Mouse (Mus musculus) midbrain, postnatal 0 days (tissue): Measurements from ENCODE around the gene Atp1b1. TPM values are rescaled to one million over a fixed set of nuclear protein-coding genes. Genes with fewer than 3 reads are reported as not detected.

ENCODE experiments used
- ATAC-seq: fragments of 200-750 bp; cut with Nextera tagmentation; 2 replicates; pipeline ENCODE4 v1.8.0; 2017; ENCODE audit warnings: moderate number of reproducible peaks, mild to moderate bottlenecking, moderate TSS enrichment, moderate library complexity; ENCODE audit not compliant: low FRiP score
- DNase-seq: peaks from one replicate; pipeline ENCODE4 v3.0.0-alpha.2; 2015; ENCODE audit warnings: low spot score
- H3K27ac ChIP-seq: fragments of 300-500 bp; sonication (generic); 2 replicates; pipeline ENCODE4 v1.5.1; 2014; ENCODE audit warnings: low read depth, mild to moderate bottlenecking, low read length, mixed read lengths
- H3K27me3 ChIP-seq: fragments of 300-500 bp; sonication (generic); 2 replicates; pipeline ENCODE4 v1.6.1; 2014; ENCODE audit warnings: low read length, control low read depth, mixed read lengths; ENCODE audit not compliant: insufficient read depth
- H3K36me3 ChIP-seq: fragments of 300-500 bp; sonication (generic); 2 replicates; pipeline ENCODE4 v1.6.1; 2014; ENCODE audit warnings: low read length, control low read depth, mixed read lengths; ENCODE audit not compliant: insufficient read depth
- H3K4me1 ChIP-seq: fragments of 300-500 bp; sonication (generic); 2 replicates; pipeline ENCODE4 v1.6.1; 2014; ENCODE audit warnings: mild to moderate bottlenecking, control low read depth, antibody characterized with exemption, low read length, mixed read lengths; ENCODE audit not compliant: insufficient read depth
- H3K4me2 ChIP-seq: fragments of 300-500 bp; sonication (generic); 2 replicates; pipeline ENCODE4 v1.6.1; 2014; ENCODE audit warnings: low read depth, mild to moderate bottlenecking, low read length, mixed read lengths; ENCODE audit not compliant: poor library complexity, severe bottlenecking
- H3K4me3 ChIP-seq: fragments of 300-500 bp; sonication (generic); 2 replicates; pipeline ENCODE4 v1.5.1; 2014; ENCODE audit warnings: low read depth, mild to moderate bottlenecking, low read length, moderate library complexity
- H3K9ac ChIP-seq: fragments of 300-500 bp; sonication (generic); replicated peaks from 2 replicates; pipeline ENCODE4 v1.6.1; 2014; ENCODE audit warnings: mild to moderate bottlenecking, low read length, moderate library complexity, mixed read lengths; ENCODE audit not compliant: poor library complexity, severe bottlenecking
- H3K9me3 ChIP-seq: fragments of 300-500 bp; sonication (generic); 2 replicates; pipeline ENCODE4 v1.6.1; 2016; ENCODE audit warnings: low read length, control low read depth
- CTCF ChIP-seq: IDR thresholded peaks from 2 replicates; pipeline ENCODE4 v1.5.1; 2016; ENCODE audit warnings: antibody characterized with exemption, mild to moderate bottlenecking
- WGBS: fragments of 180-500 bp; shearing (Covaris S2); extraction: QIAGEN DNeasy Blood & Tissue Kit; methylation state at CpG from one replicate; pipeline ENCODE4 v1.1.7; 2014; 5-methylcytosine and 5-hydroxymethylcytosine counted together
- polyA plus RNA-seq: library from polyadenylated mRNA; unstranded; fragments of >200 nt; fragmentation: Nextera tagmentation; extraction: Ambion mirVana; gene quantifications from 2 replicates; pipeline ENCODE4 v1.2.1, GENCODE M21; 2015
- total RNA-seq: library from RNA; depleted of rRNA; stranded (reverse); fragments of >200 nt; gene quantifications from 2 replicates; pipeline ENCODE4 v1.2.3, GENCODE M21; 2014

The Atp1b1 gene
- total and polyA plus RNA-seq, 2 experiments from 2014 or later = 328 to 530 TPM

- TF ChIP-seq CTCF = no peak
- 91% methylated on average over 12 of the region's 12 CpGs for WGBS
- H3K4me3 ChIP-seq = no peak overlapping the region
Measured at GRCm38 (mm10) chr1:164416692-164417394, 41.3 kb downstream of the Atp1b1 start.

GRCm38 (mm10) chr1:164415347-164415751, 42.8 kb downstream of the Atp1b1 start:
- H3K27me3 ChIP-seq = no peaks in the 10 kb centered on the region
- no peak for TF ChIP-seq CTCF
- H3K9ac ChIP-seq = no peak overlapping the region
- no peak overlapping the region for H3K4me3 ChIP-seq
- no peak overlapping the region for H3K4me2 ChIP-seq
- H3K4me1 ChIP-seq = no peaks in the 10 kb centered on the region
- H3K27ac ChIP-seq = no peak overlapping the region
- WGBS = 86% methylated on average over 2 of the region's 2 CpGs
- no peaks in the 10 kb centered on the region for H3K9me3 ChIP-seq
- H3K36me3 ChIP-seq = no peaks in the 10 kb centered on the region
- ATAC-seq = no peak
- no peak for DNase-seq

More at GRCm38 (mm10) chr1:164416692-164417394, 41.3 kb downstream of the Atp1b1 start:
- H3K9ac ChIP-seq = no peak overlapping the region
- no peaks in the 10 kb centered on the region for H3K27me3 ChIP-seq
- DNase-seq = no peak
- H3K4me1 ChIP-seq = no peaks in the 10 kb centered on the region
- no peak overlapping the region for H3K27ac ChIP-seq
- H3K4me2 ChIP-seq = no peak overlapping the region
- no peak for ATAC-seq
- no peaks in the 10 kb centered on the region for H3K36me3 ChIP-seq
- no peaks in the 10 kb centered on the region for H3K9me3 ChIP-seq

GRCm38 (mm10) chr1:164413608-164414007, 44.5 kb downstream of the Atp1b1 start:
- Histone ChIP-seq H3K4me1 (no peaks in the 10 kb centered on the region), H3K9ac (no peak overlapping the region), H3K27ac (no peak overlapping the region), H3K36me3 (no peaks in the 10 kb centered on the region), H3K4me3 (no peak overlapping the region), H3K27me3 (no peaks in the 10 kb centered on the region), H3K4me2 (no peak overlapping the region), H3K9me3 (no peaks in the 10 kb centered on the region)
- DNase-seq (no peak), ATAC-seq (no peak)
- no peak for TF ChIP-seq CTCF
- WGBS = 96% methylated on average over 11 of the region's 11 CpGs

GRCm38 (mm10) chr1:164412906-164413305, 45.2 kb downstream of the Atp1b1 start:
- Histone ChIP-seq H3K4me1 (no peaks in the 10 kb centered on the region), H3K9ac (no peak overlapping the region), H3K27ac (no peak overlapping the region), H3K4me3 (no peak overlapping the region), H3K27me3 (no peaks in the 10 kb centered on the region), H3K9me3 (no peaks in the 10 kb centered on the region), H3K36me3 (no peaks in the 10 kb centered on the region), H3K4me2 (no peak overlapping the region)
- WGBS = 98% methylated on average over 9 of the region's 9 CpGs
- DNase-seq = no peak
- TF ChIP-seq CTCF = no peak
- ATAC-seq = no peak

- DNase-seq = no peak
- H3K9ac ChIP-seq = no peak overlapping the region
- TF ChIP-seq CTCF = no peak
- H3K9me3 ChIP-seq = no peaks in the 10 kb centered on the region
- no peak for ATAC-seq
- no peaks in the 10 kb centered on the region for H3K4me1 ChIP-seq
- H3K27me3 ChIP-seq = no peaks in the 10 kb centered on the region
- H3K4me3 ChIP-seq = no peak overlapping the region
- H3K27ac ChIP-seq = no peak overlapping the region
- H3K36me3 ChIP-seq = no peaks in the 10 kb centered on the region
- H3K4me2 ChIP-seq = no peak overlapping the region
- 93% methylated on average over 7 of the region's 7 CpGs for WGBS
Measured at GRCm38 (mm10) chr1:164411306-164411705, 46.8 kb downstream of the Atp1b1 start.

GRCm38 (mm10) chr1:164408655-164409054, 49.5 kb downstream of the Atp1b1 start:
- Histone ChIP-seq H3K4me1 (no peaks in the 10 kb centered on the region), H3K9ac (no peak overlapping the region), H3K4me2 (no peak overlapping the region), H3K4me3 (no peak overlapping the region), H3K27ac (no peak overlapping the region), H3K9me3 (no peaks in the 10 kb centered on the region), H3K36me3 (no peaks in the 10 kb centered on the region), H3K27me3 (no peaks in the 10 kb centered on the region)
- TF ChIP-seq CTCF = no peak
- DNase-seq (no peak), ATAC-seq (no peak)
- WGBS = 26% methylated on average over 2 of the region's 2 CpGs
